Mouse (Mus musculus): ENCODE measurements around the gene Wnt6.
A peak's percentile ranks its signal among the peaks of the same experiment; 100 is the strongest.

Gene Wnt6

GRCm38 (mm10) chr1:74778934-74779486, 7.3 kb downstream of the Wnt6 start:
- DNase-seq, result no peak

- DNase-seq, result no peak
Measured at GRCm38 (mm10) chr1:74782045-74782444, 10.4 kb downstream of the Wnt6 start.

- DNase-seq, result no peak
Measured at GRCm38 (mm10) chr1:74783554-74783953, 11.9 kb downstream of the Wnt6 start.

- peak in 1 of 2 experiments; percentile 67 for DNase-seq
Measured at GRCm38 (mm10) chr1:74784041-74784759, 12.5 kb downstream of the Wnt6 start.

GRCm38 (mm10) chr1:74787846-74788245, 16.2 kb downstream of the Wnt6 start:
- peak; percentile 70 to 87 for DNase-seq

- DNase-seq, result no peak
Measured at GRCm38 (mm10) chr1:74788603-74789176, 17.0 kb downstream of the Wnt6 start.

GRCm38 (mm10) chr1:74790095-74790494, 18.4 kb downstream of the Wnt6 start:
- no peak for DNase-seq

GRCm38 (mm10) chr1:74791249-74791648, 19.6 kb downstream of the Wnt6 start, which contains the start of gene Wnt10a:
Gene Wnt10a, plus strand, starts transcription at chr1:74791516.
- peak in 1 of 2 experiments; percentile 40 for DNase-seq

- DNase-seq, result no peak
Measured at GRCm38 (mm10) chr1:74792831-74793660, 21.4 kb downstream of the Wnt6 start.

GRCm38 (mm10) chr1:74794487-74795144, 22.9 kb downstream of the Wnt6 start:
- no peak for DNase-seq

- no peak for DNase-seq
Measured at GRCm38 (mm10) chr1:74795145-74795529, 23.4 kb downstream of the Wnt6 start.

GRCm38 (mm10) chr1:74797459-74797858, 25.8 kb downstream of the Wnt6 start:
- no peak for DNase-seq

- no peak for DNase-seq
Measured at GRCm38 (mm10) chr1:74800424-74800888, 28.8 kb downstream of the Wnt6 start.

GRCm38 (mm10) chr1:74801631-74802140, 30.0 kb downstream of the Wnt6 start:
- no peak for DNase-seq

- DNase-seq, result peak; percentile 74 to 80
Measured at GRCm38 (mm10) chr1:74802795-74803656, 31.3 kb downstream of the Wnt6 start.

- DNase-seq, result no peak
Measured at GRCm38 (mm10) chr1:74804211-74804870, 32.6 kb downstream of the Wnt6 start.

- DNase-seq, result no peak
Measured at GRCm38 (mm10) chr1:74805340-74805835, 33.7 kb downstream of the Wnt6 start.

GRCm38 (mm10) chr1:74805843-74806242, 34.2 kb downstream of the Wnt6 start:
- DNase-seq, result no peak

GRCm38 (mm10) chr1:74806360-74807311, 34.9 kb downstream of the Wnt6 start:
- no peak for DNase-seq
